Mouse (Mus musculus): ENCODE measurements around the gene Ssr2. TPM values are rescaled to one million over a fixed set of nuclear protein-coding genes. Genes with fewer than 3 reads are reported as not detected.

Ssr2 gene
- total RNA-seq, 2 experiments from 2014 or later = 41.1 to 54.8 TPM

- no peak for TF ChIP-seq CTCF (IDR thresholded peaks at IDR 0.05)
- H3K4me3 ChIP-seq = no peak overlapping the region
- no peak for DNase-seq
- intact Hi-C loops (cut with DNase I) = no loop called here
- H3K27ac ChIP-seq = no peak overlapping the region
These were observed 42.0 kb upstream of the Ssr2 start for GRCm38 (mm10) chr3:88533706-88534105.

- H3K27ac ChIP-seq = no peak overlapping the region
- intact Hi-C loops (cut with DNase I) = no loop called here
- no peak overlapping the region for H3K4me3 ChIP-seq
These were observed 40.7 kb upstream of the Ssr2 start for GRCm38 (mm10) chr3:88535005-88535404.

GRCm38 (mm10) chr3:88535527-88535926 lies 40.1 kb upstream of the Ssr2 start:
- no peak overlapping the region for H3K27ac ChIP-seq
- intact Hi-C loops (cut with DNase I) = no loop called here
- no peak overlapping the region for H3K4me3 ChIP-seq
- TF ChIP-seq CTCF (IDR thresholded peaks at IDR 0.05) = no peak
- no peak for DNase-seq

More at GRCm38 (mm10) chr3:88535005-88535404, 40.7 kb upstream of the Ssr2 start:
- no peak for DNase-seq
- TF ChIP-seq CTCF (IDR thresholded peaks at IDR 0.05) = no peak

- peak; percentile 89 for DNase-seq
- peak overlapping the region; percentile 85 for H3K27ac ChIP-seq
- peak overlapping the region; percentile 86 for H3K4me3 ChIP-seq
- no peak for TF ChIP-seq CTCF (IDR thresholded peaks at IDR 0.05)
- intact Hi-C loops (cut with DNase I) = no loop called here
These were observed 39.4 kb upstream of the Ssr2 start for GRCm38 (mm10) chr3:88536103-88536930.

GRCm38 (mm10) chr3:88537146-88537545 lies 38.5 kb upstream of the Ssr2 start:
- Histone ChIP-seq H3K27ac (peak overlapping the region; percentile 85), H3K4me3 (peak overlapping the region; percentile 86)
- no peak for TF ChIP-seq CTCF (IDR thresholded peaks at IDR 0.05)
- DNase-seq = no peak
- intact Hi-C loops (cut with DNase I) = no loop called here

GRCm38 (mm10) chr3:88538271-88539145 lies 37.2 kb upstream of the Ssr2 start:
- no peak for TF ChIP-seq CTCF (IDR thresholded peaks at IDR 0.05)
- DNase-seq = no peak
- intact Hi-C loops (cut with DNase I) = no loop called here
- Histone ChIP-seq H3K27ac (no peak overlapping the region), H3K4me3 (no peak overlapping the region)

GRCm38 (mm10) chr3:88539397-88539796 lies 36.3 kb upstream of the Ssr2 start:
- DNase-seq = no peak
- intact Hi-C loops (cut with DNase I) = no loop called here
- no peak for TF ChIP-seq CTCF (IDR thresholded peaks at IDR 0.05)
- no peak overlapping the region for H3K27ac ChIP-seq
- H3K4me3 ChIP-seq = no peak overlapping the region

- no peak for TF ChIP-seq CTCF (IDR thresholded peaks at IDR 0.05)
- no peak for DNase-seq
- intact Hi-C loops (cut with DNase I) = no loop called here
- H3K27ac ChIP-seq = no peak overlapping the region
- H3K4me3 ChIP-seq = no peak overlapping the region
These were observed 35.6 kb upstream of the Ssr2 start for GRCm38 (mm10) chr3:88540085-88540484.

GRCm38 (mm10) chr3:88541622-88542401 lies 33.9 kb upstream of the Ssr2 start:
- TF ChIP-seq CTCF (IDR thresholded peaks at IDR 0.05) = no peak
- H3K27ac ChIP-seq = no peak overlapping the region
- intact Hi-C loops (cut with DNase I) = no loop called here

GRCm38 (mm10) chr3:88542486-88542885 lies 33.2 kb upstream of the Ssr2 start:
- H3K4me3 ChIP-seq = no peak overlapping the region
- H3K27ac ChIP-seq = no peak overlapping the region
- TF ChIP-seq CTCF (IDR thresholded peaks at IDR 0.05) = no peak
- intact Hi-C loops (cut with DNase I) = no loop called here
- no peak for DNase-seq

More at GRCm38 (mm10) chr3:88541622-88542401, 33.9 kb upstream of the Ssr2 start:
- no peak overlapping the region for H3K4me3 ChIP-seq
- DNase-seq = no peak

- no peak for TF ChIP-seq CTCF (IDR thresholded peaks at IDR 0.05)
- Histone ChIP-seq H3K27ac (no peak overlapping the region), H3K4me3 (no peak overlapping the region)
- intact Hi-C loops (cut with DNase I) = no loop called here
- DNase-seq = no peak
These were observed 32.5 kb upstream of the Ssr2 start for GRCm38 (mm10) chr3:88543174-88543573.

GRCm38 (mm10) chr3:88543651-88544410 lies 31.8 kb upstream of the Ssr2 start:
- H3K27ac ChIP-seq = no peak overlapping the region
- intact Hi-C loops (cut with DNase I) = no loop called here
- DNase-seq = no peak
- no peak overlapping the region for H3K4me3 ChIP-seq
- TF ChIP-seq CTCF (IDR thresholded peaks at IDR 0.05) = no peak

All from gastrocnemius, adult 2 months (tissue).